Comparison of ENCODE assay signal across 14 mouse cellular contexts in genomic region chr11:114884380-114885100, GRCm38 (mm10). TPM values are rescaled to one million over a fixed set of nuclear protein-coding genes. Genes with fewer than 3 reads are reported as not detected.
DNase-seq lines count a peak whose midpoint lies in the region; ATAC-seq and TF ChIP-seq lines count a peak whose summit lies in the region.
"Had no signal": no experiment of that assay in that cellular context is flagged by ENCODE, and none has a peak within 500 bp of the region (broad histone marks: within the 10 kb centered on the region; RNA-seq: fewer than 3 reads in every experiment).

No protein-coding gene starts in this region.

- no peaks in the 10 kb centered on the region for H3K27me3 ChIP-seq in forebrain, embryonic 10.5 days (ENCODE audit: poor library complexity, severe bottlenecking)
- H3K27me3 ChIP-seq: liver, embryonic 15.5 days had no signal

- H3K36me3 ChIP-seq in forebrain, embryonic 10.5 days (replicated peaks): no peaks in the 10 kb centered on the region
- H3K36me3 ChIP-seq: forebrain, embryonic 12.5 days; liver, embryonic 15.5 days had no signal

- 93% methylated on average over 4 of the region's 4 CpGs for WGBS in forebrain, embryonic 10.5 days

- no peak overlapping the region for H3K4me3 ChIP-seq in gastrocnemius, adult 2 months
- no peak overlapping the region for H3K4me3 ChIP-seq in forebrain, embryonic 10.5 days
- H3K4me3 ChIP-seq: forebrain, embryonic 12.5 days; liver, embryonic 15.5 days had no signal

- TF ChIP-seq CTCF in gastrocnemius, adult 2 months (IDR thresholded peaks at IDR 0.05): no peak

- DNase-seq in gastrocnemius, adult 2 months: no peak
- no peak for DNase-seq in gastrocnemius, postnatal 4 days (ENCODE audit: low spot score in 2 of 2)
- DNase-seq in right cerebral cortex, postnatal 4 days: peak; percentile 15
- no peak for DNase-seq in right cerebral cortex, postnatal 36 days (ENCODE audit: low spot score in 2 of 2)
- DNase-seq in kidney, adult 9 months: peak; percentile 68
- no peak for DNase-seq in forebrain, embryonic 10.5 days (ENCODE audit: extremely low spot score, low spot score)
- DNase-seq in thymus, postnatal 4 days: no peak
- DNase-seq: adrenal gland, adult 8-10 months; B cell, adult 2 months; retina, postnatal 1 day had no signal

- ATAC-seq in megakaryocyte-erythroid progenitor cell, adult 5-6 weeks (replicated peaks; ENCODE audit: low FRiP score, low TSS enrichment, poor library complexity, severe bottlenecking): no peak

- H3K9me3 ChIP-seq in forebrain, embryonic 10.5 days: no peaks in the 10 kb centered on the region
- H3K9me3 ChIP-seq: forebrain, embryonic 12.5 days; liver, embryonic 15.5 days had no signal

- peak overlapping the region; percentile 40; the same call in 1 of the 2 replicates for H3K27ac ChIP-seq in gastrocnemius, adult 2 months
- H3K27ac ChIP-seq in forebrain, embryonic 10.5 days: no peak overlapping the region
- H3K27ac ChIP-seq: forebrain, embryonic 12.5 days; liver, embryonic 15.5 days had no signal

- intact Hi-C loops in gastrocnemius, adult 2 months (cut with DNase I): no loop called here

- H3K4me1 ChIP-seq in forebrain, embryonic 10.5 days: no peaks in the 10 kb centered on the region
- H3K4me1 ChIP-seq: forebrain, embryonic 12.5 days had no signal

RNA-seq across cellular contexts. Expression of gene Cd300a, which starts 5.3 kb away (rescaled TPM):
- total RNA-seq in gastrocnemius, adult 2 months (2021): under 1 TPM; 0.50 to 0.66 TPM
- total RNA-seq in gastrocnemius, postnatal 4 days (2021): 1 to 10 TPM; 1.3 to 2.0 TPM
- total RNA-seq in megakaryocyte-erythroid progenitor cell, adult 5-6 weeks (2014; fragmentation: Nextera tagmentation): 0.52 and 1.9 TPM in 2 replicates
- 1.3 and 5.7 TPM in 2 replicates for total RNA-seq in megakaryocyte-erythroid progenitor cell, adult 5-6 weeks (2017)
- 0.42 and 1.3 TPM in 2 replicates for polyA plus RNA-seq in forebrain, embryonic 10.5 days (2016; fragmentation: Nextera tagmentation; extraction: Ambion mirVana)

RNA-seq across cellular contexts. Expression of gene Gprc5c, which starts 33.6 kb away (rescaled TPM):
- 10 to 100 TPM; 45.4 to 82.1 TPM for total RNA-seq in gastrocnemius, adult 2 months (2021)
- 10 to 100 TPM; 51.0 to 57.9 TPM for total RNA-seq in gastrocnemius, postnatal 4 days (2021)
- total RNA-seq in megakaryocyte-erythroid progenitor cell, adult 5-6 weeks (2014; fragmentation: Nextera tagmentation): not detected in 2 replicates
- not detected in 2 replicates for total RNA-seq in megakaryocyte-erythroid progenitor cell, adult 5-6 weeks (2017)
- polyA plus RNA-seq in forebrain, embryonic 10.5 days (2016; fragmentation: Nextera tagmentation; extraction: Ambion mirVana): 31.7 and 32.3 TPM in 2 replicates
- total RNA-seq: hematopoietic stem cell, adult 5-6 weeks had no signal

RNA-seq across cellular contexts. Expression of gene Cd300lb, which starts 49.6 kb away (rescaled TPM):
- total RNA-seq in gastrocnemius, adult 2 months (2021): under 1 TPM; 0.15 to 0.42 TPM
- total RNA-seq in gastrocnemius, postnatal 4 days (2021): 1 to 10 TPM in 1 of 2 experiments, under 1 TPM in 1; 0.49 to 1.1 TPM
- total RNA-seq in megakaryocyte-erythroid progenitor cell, adult 5-6 weeks (2014; fragmentation: Nextera tagmentation): not detected in 2 replicates
- total RNA-seq in megakaryocyte-erythroid progenitor cell, adult 5-6 weeks (2017): 0.05 TPM in 1 of 2 replicates, not detected in the other
- polyA plus RNA-seq in forebrain, embryonic 10.5 days (2016; fragmentation: Nextera tagmentation; extraction: Ambion mirVana): not detected in 2 replicates
- polyA plus RNA-seq: forebrain, embryonic 12.5 days had no signal

Comparison
In these comparisons a context has a peak if more than half of its experiments do, and no peak if none do; other contexts are left out.
1. DNase-seq: peak in right cerebral cortex, postnatal 4 days (single experiment) and kidney, adult 9 months (single experiment); none in gastrocnemius, adult 2 months (single experiment), gastrocnemius, postnatal 4 days (0 of 2), right cerebral cortex, postnatal 36 days (0 of 2), forebrain, embryonic 10.5 days (single experiment) and thymus, postnatal 4 days (single experiment).
2. RNA of gene Gprc5c, which starts 33.6 kb away (total RNA-seq): 45.4 to 82.1 TPM in gastrocnemius, adult 2 months and 51.0 to 57.9 TPM in gastrocnemius, postnatal 4 days; not detected in megakaryocyte-erythroid progenitor cell, adult 5-6 weeks; every median in the first group is over 10 times any median in the second.